Mouse (Mus musculus) thymus, adult 2 months (tissue): ENCODE results near the gene Nup43.

Experiments
- CTCF ChIP-seq: fragments of 200-500 bp; IDR thresholded peaks from 2 replicates; pipeline ENCODE4 v1.5.1; 2012; ENCODE audit warnings: mild to moderate bottlenecking, control low read depth, low read length, moderate library complexity, borderline replicate concordance; ENCODE audit not compliant: control insufficient read depth, poor library complexity, insufficient read depth; ENCODE audit errors: extremely low read depth
- POLR2A ChIP-seq: fragments of 200-500 bp; IDR thresholded peaks from 2 replicates; pipeline ENCODE4 v1.6.1; 2012; ENCODE audit warnings: mild to moderate bottlenecking, low read length, control low read depth, moderate library complexity; ENCODE audit not compliant: control insufficient read depth, poor library complexity, insufficient read depth; ENCODE audit errors: extremely low read depth

DNA sequence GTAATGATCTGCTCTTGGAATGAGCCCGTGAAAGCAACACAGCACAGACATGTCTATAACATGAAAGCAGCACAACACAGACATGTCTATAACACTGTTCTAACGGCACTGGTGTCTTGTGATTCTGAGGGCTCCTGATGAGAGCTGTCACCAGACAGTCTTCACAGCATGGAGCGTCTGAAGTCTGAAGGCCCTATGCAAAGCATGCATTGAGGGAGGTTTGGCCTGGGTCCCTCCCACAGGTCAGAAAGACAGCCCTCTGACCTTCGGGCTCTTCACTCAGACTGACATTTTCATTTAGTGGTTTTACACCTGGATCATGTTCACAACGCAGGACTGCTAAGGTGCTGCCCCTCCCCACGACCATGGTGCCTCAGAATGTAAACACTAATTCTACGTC lies 47.8 kb downstream of the Nup43 start:
- TF ChIP-seq CTCF (no peak), POLR2A (no peak)
